Mouse (Mus musculus) MEL-GATA-1-ER (cell line): ENCODE measurements around the gene Xlr4b.
"Not testable (repeated sequence)": the region's sequence is repeated elsewhere in the genome, so short reads cannot be mapped to it uniquely, and the experiment has no call there.

ENCODE experiments used
- DNase-seq: peaks from one replicate; pipeline ENCODE4 v3.0.0-alpha.2; 2012; ENCODE audit warnings: low read depth; ENCODE audit errors: extremely low read depth

Gene Xlr4b

DNA sequence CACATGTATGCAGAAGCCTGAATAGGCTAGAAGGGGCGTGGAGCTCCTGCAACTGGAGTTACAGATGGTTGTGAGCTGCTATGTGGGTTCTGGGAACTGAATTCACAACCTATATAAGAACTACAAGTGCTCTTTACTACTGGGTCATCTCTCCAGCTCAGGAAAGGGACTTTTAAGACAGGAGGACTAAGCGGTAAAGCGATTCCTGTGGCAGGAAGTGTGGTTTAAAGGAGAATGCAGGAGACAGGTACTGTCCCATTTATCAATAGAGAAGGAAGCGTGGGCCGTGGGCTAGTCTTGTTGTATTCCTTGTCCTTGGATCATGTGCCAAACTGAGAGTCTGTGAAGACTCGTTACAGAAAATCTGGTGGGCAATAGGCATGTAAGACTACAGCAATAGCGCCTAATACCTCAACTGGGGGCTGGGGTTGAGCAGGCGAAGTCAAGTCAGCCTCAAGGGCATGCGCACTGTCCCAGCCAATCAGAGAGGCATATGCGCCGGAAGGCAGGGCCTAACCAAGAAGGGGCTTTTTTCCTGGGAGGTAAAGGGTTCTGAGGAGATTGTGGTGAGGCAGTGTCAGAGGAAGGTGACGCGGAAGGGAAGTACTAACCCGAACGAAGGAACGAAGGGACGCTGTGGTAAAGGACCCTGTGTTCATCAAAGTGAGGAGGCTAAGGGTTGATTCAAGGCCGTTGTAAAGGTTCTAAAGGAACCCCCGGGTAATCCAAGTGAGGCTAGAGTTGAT, at the start of gene Xlr4b:
Gene Xlr4b, plus strand, starts transcription at position 515 of the 746 bp plus-strand sequence.
- DNase-seq, result not testable (repeated sequence)

- not testable (repeated sequence) for DNase-seq
These were observed 37.2 kb upstream of the Xlr4b start, which contains the start of gene Spin2d for GRCm38 (mm10) chrX:73176889-73177288. Gene Spin2d (minus strand): TSS chrX:73176989.

GRCm38 (mm10) chrX:73191934-73192333, 22.2 kb upstream of the Xlr4b start, which contains the start of gene Xlr3b:
Gene Xlr3b (plus strand): TSS chrX:73192207.
- DNase-seq, result peak; percentile 89

GRCm38 (mm10) chrX:73225365-73225764, 11.2 kb downstream of the Xlr4b start:
- no peak for DNase-seq

GRCm38 (mm10) chrX:73227914-73228605, 13.9 kb downstream of the Xlr4b start, which contains the start of gene F8a:
Gene F8a (plus strand): TSS chrX:73228291.
- peak; percentile 94 for DNase-seq

GRCm38 (mm10) chrX:73228606-73229214, 14.6 kb downstream of the Xlr4b start:
- DNase-seq, result peak; percentile 17

DNA sequence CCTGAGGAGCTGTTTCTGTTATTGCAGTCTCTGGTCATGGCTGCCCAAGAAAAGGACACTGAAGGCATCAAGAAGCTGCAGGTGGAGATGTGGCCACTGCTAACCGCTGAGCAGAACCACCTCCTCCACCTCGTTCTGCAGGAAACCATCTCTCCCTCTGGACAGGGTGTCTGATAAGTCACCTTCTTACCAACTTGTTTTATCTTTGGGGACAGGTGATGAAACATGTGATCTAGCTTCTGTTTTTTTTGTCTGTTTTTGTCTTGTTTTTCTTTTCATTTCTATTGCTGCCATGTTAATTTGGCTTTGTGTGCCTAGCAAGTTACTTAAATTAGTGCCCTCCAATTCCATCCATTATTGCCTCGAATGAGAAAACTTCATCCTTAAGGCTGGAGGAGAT, 15.2 kb downstream of the Xlr4b start:
- DNase-seq, result peak; percentile 24

DNA sequence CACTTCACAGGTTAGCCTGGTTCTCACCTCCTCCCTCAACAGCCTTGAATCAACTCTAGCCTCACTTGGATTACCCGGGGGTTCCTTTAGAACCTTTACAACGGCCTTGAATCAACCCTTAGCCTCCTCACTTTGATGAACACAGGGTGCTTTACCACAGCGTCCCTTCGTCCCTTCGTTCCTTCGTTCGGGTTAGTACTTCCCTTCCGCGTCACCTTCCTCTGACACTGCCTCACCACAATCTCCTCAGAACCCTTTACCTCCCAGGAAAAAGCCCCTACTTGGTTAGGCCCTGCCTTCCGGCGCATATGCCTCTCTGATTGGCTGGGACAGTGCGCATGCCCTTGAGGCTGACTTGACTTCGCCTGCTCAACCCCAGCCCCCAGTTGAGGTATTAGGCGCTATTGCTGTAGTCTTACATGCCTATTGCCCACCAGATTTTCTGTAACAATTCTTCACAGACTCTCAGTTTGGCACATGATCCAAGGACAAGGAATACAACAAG, 28.7 kb downstream of the Xlr4b start, which contains the start of gene Xlr4c:
Gene Xlr4c, minus strand, starts transcription at position 310 of the 505 bp plus-strand sequence.
- not testable (repeated sequence) for DNase-seq

GRCm38 (mm10) chrX:73262428-73262827, 48.3 kb downstream of the Xlr4b start:
- not testable (repeated sequence) for DNase-seq

GRCm38 (mm10) chrX:73265270-73265669, 51.1 kb downstream of the Xlr4b start, which contains the start of gene Xlr3c:
Gene Xlr3c (minus strand): TSS chrX:73265390.
- peak; percentile 88 for DNase-seq
